Mouse (Mus musculus): ENCODE results near the gene Plekhj1. TPM values are rescaled to one million over a fixed set of nuclear protein-coding genes. Genes with fewer than 3 reads are reported as not detected.
A peak's percentile ranks its signal among the peaks of the same experiment; 100 is the strongest.

Plekhj1 gene
- polyA plus RNA-seq, 1 experiment from 2014 or later: 140 TPM

- ATAC-seq: peak; percentile 18; the same call in 1 of the 2 replicates
- peaks cover 51% of the 10 kb centered on the region for H3K36me3 ChIP-seq (ENCODE audit: control insufficient read depth, insufficient read depth, low read length)
- no peak overlapping the region for H3K4me3 ChIP-seq (ENCODE audit: low read length)
- no peak overlapping the region for H3K27ac ChIP-seq (ENCODE audit: low read depth, low read length)
- no peak overlapping the region for H3K9ac ChIP-seq (ENCODE audit: low read depth, low read length)
- no peaks in the 10 kb centered on the region for H3K27me3 ChIP-seq (replicated peaks; ENCODE audit: control insufficient read depth, insufficient read depth, low read length)
- H3K9me3 ChIP-seq (ENCODE audit: control insufficient read depth, low read length): no peaks in the 10 kb centered on the region
- H3K4me1 ChIP-seq (ENCODE audit: control insufficient read depth, insufficient read depth, low read depth, low read length): peaks cover 14% of the 10 kb centered on the region
- H3K4me2 ChIP-seq (ENCODE audit: low read length): no peak overlapping the region
- WGBS: 68% methylated on average over 41 of the region's 41 CpGs
These were observed 6.0 kb downstream of the Plekhj1 start for GRCm38 (mm10) chr10:80792175-80793032.

- peaks cover 51% of the 10 kb centered on the region for H3K36me3 ChIP-seq (ENCODE audit: control insufficient read depth, insufficient read depth, low read length)
- no peaks in the 10 kb centered on the region for H3K9me3 ChIP-seq (ENCODE audit: control insufficient read depth, low read length)
- 80% methylated on average over 33 of the region's 33 CpGs for WGBS
- no peak overlapping the region for H3K4me3 ChIP-seq (ENCODE audit: low read length)
- peaks cover 7% of the 10 kb centered on the region for H3K4me1 ChIP-seq (ENCODE audit: control insufficient read depth, insufficient read depth, low read depth, low read length)
- no peaks in the 10 kb centered on the region for H3K27me3 ChIP-seq (replicated peaks; ENCODE audit: control insufficient read depth, insufficient read depth, low read length)
- H3K9ac ChIP-seq (ENCODE audit: low read depth, low read length): no peak overlapping the region
- H3K27ac ChIP-seq (ENCODE audit: low read depth, low read length): no peak overlapping the region
- ATAC-seq: no peak
- H3K4me2 ChIP-seq (ENCODE audit: low read length): no peak overlapping the region
These were observed 6.8 kb downstream of the Plekhj1 start for GRCm38 (mm10) chr10:80791476-80792174.

GRCm38 (mm10) chr10:80790761-80791404 is 7.5 kb downstream of the Plekhj1 start:
- no peak overlapping the region for H3K27ac ChIP-seq (ENCODE audit: low read depth, low read length)
- no peak for ATAC-seq
- WGBS: 92% methylated on average over 19 of the region's 19 CpGs

GRCm38 (mm10) chr10:80787517-80787916 is 10.9 kb downstream of the Plekhj1 start:
- no peak overlapping the region for H3K27ac ChIP-seq (ENCODE audit: low read depth, low read length)
- WGBS: 81% methylated on average over 2 of the region's 2 CpGs

More at GRCm38 (mm10) chr10:80790761-80791404, 7.5 kb downstream of the Plekhj1 start:
- no peak overlapping the region for H3K4me2 ChIP-seq (ENCODE audit: low read length)
- no peak overlapping the region for H3K9ac ChIP-seq (ENCODE audit: low read depth, low read length)
- H3K4me1 ChIP-seq (ENCODE audit: control insufficient read depth, insufficient read depth, low read depth, low read length): peaks cover under 1% of the 10 kb centered on the region; the same call in 1 of the 2 replicates
- no peak overlapping the region for H3K4me3 ChIP-seq (ENCODE audit: low read length)
- H3K36me3 ChIP-seq (ENCODE audit: control insufficient read depth, insufficient read depth, low read length): peaks cover 56% of the 10 kb centered on the region
- no peaks in the 10 kb centered on the region for H3K27me3 ChIP-seq (replicated peaks; ENCODE audit: control insufficient read depth, insufficient read depth, low read length)
- H3K9me3 ChIP-seq (ENCODE audit: control insufficient read depth, low read length): no peaks in the 10 kb centered on the region

GRCm38 (mm10) chr10:80785963-80786362 is 12.5 kb downstream of the Plekhj1 start:
- H3K9me3 ChIP-seq (ENCODE audit: control insufficient read depth, low read length): no peaks in the 10 kb centered on the region
- ATAC-seq: no peak
- H3K27ac ChIP-seq (ENCODE audit: low read depth, low read length): no peak overlapping the region
- H3K4me2 ChIP-seq (ENCODE audit: low read length): no peak overlapping the region
- H3K36me3 ChIP-seq (ENCODE audit: control insufficient read depth, insufficient read depth, low read length): peaks cover 70% of the 10 kb centered on the region
- no peaks in the 10 kb centered on the region for H3K4me1 ChIP-seq (ENCODE audit: control insufficient read depth, insufficient read depth, low read depth, low read length)
- no peak overlapping the region for H3K4me3 ChIP-seq (ENCODE audit: low read length)
- no peaks in the 10 kb centered on the region for H3K27me3 ChIP-seq (replicated peaks; ENCODE audit: control insufficient read depth, insufficient read depth, low read length)
- 97% methylated on average over 11 of the region's 11 CpGs for WGBS
- no peak overlapping the region for H3K9ac ChIP-seq (ENCODE audit: low read depth, low read length)

More at GRCm38 (mm10) chr10:80787517-80787916, 10.9 kb downstream of the Plekhj1 start:
- no peak overlapping the region for H3K9ac ChIP-seq (ENCODE audit: low read depth, low read length)
- H3K4me3 ChIP-seq (ENCODE audit: low read length): no peak overlapping the region
- H3K9me3 ChIP-seq (ENCODE audit: control insufficient read depth, low read length): no peaks in the 10 kb centered on the region
- no peak overlapping the region for H3K4me2 ChIP-seq (ENCODE audit: low read length)
- peaks cover 69% of the 10 kb centered on the region for H3K36me3 ChIP-seq (ENCODE audit: control insufficient read depth, insufficient read depth, low read length)
- ATAC-seq: no peak
- no peaks in the 10 kb centered on the region for H3K4me1 ChIP-seq (ENCODE audit: control insufficient read depth, insufficient read depth, low read depth, low read length)
- H3K27me3 ChIP-seq (replicated peaks; ENCODE audit: control insufficient read depth, insufficient read depth, low read length): no peaks in the 10 kb centered on the region

- Histone ChIP-seq H3K4me1 (ENCODE audit: control insufficient read depth, insufficient read depth, low read depth, low read length) (no peaks in the 10 kb centered on the region), H3K4me3 (ENCODE audit: low read length) (no peak overlapping the region), H3K27ac (ENCODE audit: low read depth, low read length) (no peak overlapping the region), H3K9me3 (ENCODE audit: control insufficient read depth, low read length) (no peaks in the 10 kb centered on the region), H3K4me2 (ENCODE audit: low read length) (no peak overlapping the region), H3K27me3 (replicated peaks; ENCODE audit: control insufficient read depth, insufficient read depth, low read length) (no peaks in the 10 kb centered on the region), H3K9ac (ENCODE audit: low read depth, low read length) (no peak overlapping the region), H3K36me3 (ENCODE audit: control insufficient read depth, insufficient read depth, low read length) (peaks cover 63% of the 10 kb centered on the region)
- WGBS: 56% methylated on average over 12 of the region's 12 CpGs
- no peak for ATAC-seq
These were observed 13.6 kb downstream of the Plekhj1 start for GRCm38 (mm10) chr10:80784871-80785270.

GRCm38 (mm10) chr10:80784302-80784701 is 14.1 kb downstream of the Plekhj1 start:
- Histone ChIP-seq H3K4me1 (ENCODE audit: control insufficient read depth, insufficient read depth, low read depth, low read length) (no peaks in the 10 kb centered on the region), H3K9me3 (ENCODE audit: control insufficient read depth, low read length) (no peaks in the 10 kb centered on the region), H3K27me3 (replicated peaks; ENCODE audit: control insufficient read depth, insufficient read depth, low read length) (no peaks in the 10 kb centered on the region), H3K36me3 (ENCODE audit: control insufficient read depth, insufficient read depth, low read length) (peaks cover 60% of the 10 kb centered on the region), H3K9ac (ENCODE audit: low read depth, low read length) (no peak overlapping the region), H3K4me3 (ENCODE audit: low read length) (no peak overlapping the region), H3K4me2 (ENCODE audit: low read length) (no peak overlapping the region), H3K27ac (ENCODE audit: low read depth, low read length) (no peak overlapping the region)
- ATAC-seq: no peak
- whole genome bisulfite sequencing: 97% methylated on average over 2 of the region's 2 CpGs

GRCm38 (mm10) chr10:80779565-80779964 is 18.9 kb downstream of the Plekhj1 start:
- Histone ChIP-seq H3K9me3 (ENCODE audit: control insufficient read depth, low read length) (no peaks in the 10 kb centered on the region), H3K36me3 (ENCODE audit: control insufficient read depth, insufficient read depth, low read length) (peaks cover 43% of the 10 kb centered on the region), H3K27ac (ENCODE audit: low read depth, low read length) (no peak overlapping the region), H3K4me1 (ENCODE audit: control insufficient read depth, insufficient read depth, low read depth, low read length) (no peaks in the 10 kb centered on the region), H3K4me3 (ENCODE audit: low read length) (no peak overlapping the region), H3K9ac (ENCODE audit: low read depth, low read length) (no peak overlapping the region), H3K4me2 (ENCODE audit: low read length) (no peak overlapping the region), H3K27me3 (replicated peaks; ENCODE audit: control insufficient read depth, insufficient read depth, low read length) (no peaks in the 10 kb centered on the region)
- no peak for ATAC-seq

- H3K36me3 ChIP-seq (ENCODE audit: control insufficient read depth, insufficient read depth, low read length): peaks cover 33% of the 10 kb centered on the region
- H3K4me3 ChIP-seq (ENCODE audit: low read length): no peak overlapping the region
- no peak overlapping the region for H3K4me2 ChIP-seq (ENCODE audit: low read length)
- no peak overlapping the region for H3K9ac ChIP-seq (ENCODE audit: low read depth, low read length)
- H3K4me1 ChIP-seq (ENCODE audit: control insufficient read depth, insufficient read depth, low read depth, low read length): no peaks in the 10 kb centered on the region
- no peak overlapping the region for H3K27ac ChIP-seq (ENCODE audit: low read depth, low read length)
- no peaks in the 10 kb centered on the region for H3K27me3 ChIP-seq (replicated peaks; ENCODE audit: control insufficient read depth, insufficient read depth, low read length)
- ATAC-seq: no peak
- no peaks in the 10 kb centered on the region for H3K9me3 ChIP-seq (ENCODE audit: control insufficient read depth, low read length)
- WGBS: 90% methylated on average over 5 of the region's 5 CpGs
These were observed 21.3 kb downstream of the Plekhj1 start for GRCm38 (mm10) chr10:80777123-80777522.
